Mouse (Mus musculus) small intestine, adult 2 months (tissue): ENCODE data around the gene Grb10. TPM values are rescaled to one million over a fixed set of nuclear protein-coding genes. Genes with fewer than 3 reads are reported as not detected.

ENCODE experiments used
- H3K27ac ChIP-seq: fragments of 200-500 bp; 2 replicates; pipeline ENCODE4 v1.5.1; 2012; ENCODE audit warnings: low read depth, low read length, control low read depth, inconsistent platforms; ENCODE audit not compliant: insufficient read depth
- H3K27me3 ChIP-seq: fragments of 200-500 bp; 2 replicates; pipeline ENCODE4 v1.6.1; 2012; ENCODE audit warnings: mild to moderate bottlenecking, moderate library complexity, low read length, inconsistent platforms; ENCODE audit not compliant: control insufficient read depth, insufficient read depth
- H3K36me3 ChIP-seq: fragments of 200-500 bp; 2 replicates; pipeline ENCODE4 v1.6.1; 2012; ENCODE audit warnings: mild to moderate bottlenecking, low read length, control low read depth, inconsistent platforms; ENCODE audit not compliant: control insufficient read depth, insufficient read depth
- H3K4me1 ChIP-seq: fragments of 200-500 bp; 2 replicates; pipeline ENCODE4 v1.6.1; 2012; ENCODE audit warnings: low read length, inconsistent platforms, mixed read lengths; ENCODE audit not compliant: control insufficient read depth, insufficient read depth, insufficient read length
- H3K4me3 ChIP-seq: fragments of 200-500 bp; 2 replicates; pipeline ENCODE4 v1.5.1; 2012; ENCODE audit warnings: low read depth, mild to moderate bottlenecking, control low read depth, inconsistent platforms, low read length, moderate library complexity
- CTCF ChIP-seq: fragments of 200-500 bp; IDR thresholded peaks from 2 replicates; pipeline ENCODE4 v1.5.1; 2012; ENCODE audit warnings: low read depth, mild to moderate bottlenecking, control low read depth, inconsistent platforms, low read length, moderate library complexity, mixed read lengths; ENCODE audit not compliant: insufficient replicate concordance, insufficient read length; ENCODE audit errors: extremely low read depth
- POLR2A ChIP-seq: fragments of 200-500 bp; IDR thresholded peaks from 2 replicates; pipeline ENCODE4 v1.6.1; 2012; ENCODE audit warnings: low read depth, mild to moderate bottlenecking, control low read depth, inconsistent platforms, low read length, moderate library complexity
- WGBS: fragments of 180-500 bp; shearing (Covaris S2); methylation state at CpG from one replicate; pipeline ENCODE4 v1.1.7; 2018; 5-methylcytosine and 5-hydroxymethylcytosine counted together
- polyA plus RNA-seq: library from polyadenylated mRNA; depleted of rRNA; stranded (reverse); fragments of >200 nt; gene quantifications from 2 replicates; pipeline ENCODE4 v1.2.3, GENCODE M21; 2012

Grb10 gene
- polyA plus RNA-seq, 1 experiment: 2.5 TPM

DNA sequence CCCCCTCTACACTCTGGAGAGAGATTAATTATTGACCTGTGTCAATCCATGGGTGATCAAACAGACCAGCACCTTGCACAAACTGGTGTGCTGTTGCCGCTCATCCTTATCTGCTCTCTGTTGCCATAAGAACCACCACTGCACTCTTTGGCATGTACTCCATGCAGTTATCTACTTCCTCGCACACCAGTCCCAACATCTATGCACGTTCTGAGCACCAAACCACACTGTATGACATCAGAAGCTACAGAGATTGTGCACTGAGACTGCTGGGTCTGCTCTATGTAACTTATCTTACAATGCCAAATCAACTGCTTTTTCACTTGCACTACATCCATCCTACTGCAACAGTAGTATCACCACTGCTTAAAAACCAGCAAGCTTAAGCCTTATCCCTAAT, 28.4 kb downstream of the Grb10 start:
- no peak for TF ChIP-seq CTCF
- TF ChIP-seq POLR2A: no peak
- Histone ChIP-seq H3K27me3 (no peaks in the 10 kb centered on the region), H3K27ac (no peak overlapping the region), H3K36me3 (no peaks in the 10 kb centered on the region), H3K4me3 (no peak overlapping the region), H3K4me1 (no peaks in the 10 kb centered on the region)
- WGBS: 31% methylated on average over 3 of the region's 3 CpGs

DNA sequence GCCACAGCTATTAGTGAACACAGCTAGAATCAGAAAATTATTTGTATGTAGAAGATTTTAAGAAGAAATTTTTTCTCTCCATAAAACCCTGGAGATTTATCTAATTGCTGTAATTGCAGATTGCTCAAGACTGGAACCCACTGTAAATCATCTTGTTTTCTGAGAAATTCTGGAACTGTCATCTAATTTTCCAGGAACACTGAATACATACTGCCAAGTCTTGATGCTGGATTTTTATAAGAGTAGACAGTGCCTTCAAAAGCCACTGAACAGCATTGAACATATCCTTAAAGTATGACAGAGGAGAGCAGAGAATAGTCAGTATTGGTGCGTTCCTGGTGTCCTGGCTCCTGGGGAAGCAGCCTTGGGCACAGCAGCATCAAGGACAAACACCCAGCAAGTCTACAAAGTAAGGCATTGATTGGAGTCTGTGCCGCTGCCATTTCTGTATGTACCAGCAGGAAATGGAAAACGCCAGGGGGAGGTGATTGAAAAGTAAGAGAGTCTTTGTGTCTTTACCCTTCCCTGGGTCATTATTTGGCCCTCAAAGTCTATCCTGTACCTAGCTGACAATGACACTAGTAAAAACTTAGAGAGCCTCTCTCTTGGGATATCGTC, 38.1 kb downstream of the Grb10 start:
- 81% methylated on average over 4 of the region's 4 CpGs for WGBS
- Histone ChIP-seq H3K27me3 (no peaks in the 10 kb centered on the region), H3K4me1 (no peaks in the 10 kb centered on the region), H3K36me3 (no peaks in the 10 kb centered on the region), H3K4me3 (no peak overlapping the region), H3K27ac (no peak overlapping the region)
- TF ChIP-seq POLR2A (no peak), CTCF (no peak)

DNA sequence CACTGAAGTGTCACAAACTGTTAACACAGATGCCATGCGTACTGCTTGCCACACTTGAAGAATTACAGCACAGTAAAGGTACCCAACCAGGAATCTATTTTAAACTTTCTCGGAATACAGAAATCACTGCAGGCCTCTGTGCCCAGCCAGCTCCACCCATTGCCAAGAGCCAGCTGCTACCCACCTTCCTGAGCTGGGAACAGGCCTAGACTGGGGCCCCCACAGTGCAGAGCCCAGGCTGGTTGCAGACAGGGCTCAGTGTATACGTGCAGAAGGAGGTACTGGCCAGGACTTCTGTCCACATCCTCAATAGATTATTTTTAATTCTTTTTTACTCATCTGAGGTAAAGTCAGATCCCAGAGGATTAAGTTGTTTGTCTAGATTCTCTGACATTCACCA, 39.6 kb downstream of the Grb10 start:
- no peaks in the 10 kb centered on the region for H3K27me3 ChIP-seq
- no peaks in the 10 kb centered on the region for H3K36me3 ChIP-seq
- 82% methylated on average over 3 of the region's 3 CpGs for WGBS
- TF ChIP-seq CTCF: no peak
- no peak for TF ChIP-seq POLR2A
- H3K4me3 ChIP-seq: no peak overlapping the region
- H3K27ac ChIP-seq: no peak overlapping the region
- no peaks in the 10 kb centered on the region for H3K4me1 ChIP-seq

DNA sequence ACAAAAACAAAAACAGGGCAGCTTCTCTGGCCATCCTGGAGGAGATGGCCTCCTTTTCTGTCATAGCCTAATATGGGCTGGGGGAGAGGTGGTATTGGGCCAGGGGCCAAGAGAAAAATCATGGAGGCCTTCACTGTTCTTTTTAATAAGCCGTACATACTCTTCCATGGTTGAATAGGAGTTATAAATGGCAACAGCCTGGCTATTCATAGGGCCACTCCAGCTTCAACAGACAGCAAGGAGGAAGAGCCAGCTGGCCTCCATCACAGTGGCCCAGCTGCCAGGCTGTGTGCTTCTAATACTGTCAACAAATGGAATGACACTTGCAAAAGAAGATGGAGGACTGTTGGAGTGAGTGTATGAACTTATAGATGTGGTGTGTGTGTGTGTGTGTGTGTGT, 41.4 kb downstream of the Grb10 start:
- Histone ChIP-seq H3K4me3 (no peak overlapping the region), H3K36me3 (no peaks in the 10 kb centered on the region), H3K4me1 (no peaks in the 10 kb centered on the region), H3K27ac (no peak overlapping the region), H3K27me3 (no peaks in the 10 kb centered on the region)
- WGBS: 81% methylated on average over 1 of the region's 1 CpGs
- TF ChIP-seq POLR2A (no peak), CTCF (no peak)

DNA sequence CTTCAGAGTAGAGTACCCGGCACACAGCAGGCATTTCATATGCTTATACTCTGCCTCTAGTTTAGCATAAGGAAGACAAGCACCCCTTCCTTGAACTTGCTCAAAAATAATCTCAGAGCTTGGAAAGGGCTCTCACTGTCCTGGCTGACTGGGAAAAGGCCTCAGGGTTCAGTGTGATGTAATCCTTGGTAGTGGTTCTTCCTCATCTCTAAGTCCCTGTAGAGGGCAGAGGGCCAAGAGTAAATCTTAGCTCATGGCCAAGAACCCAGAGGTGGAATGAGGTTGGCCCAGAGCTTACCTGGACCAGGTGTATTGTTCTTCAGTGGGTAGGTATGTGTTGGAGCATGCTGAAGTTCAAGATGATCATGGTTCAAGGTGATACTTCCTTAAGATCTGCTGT, 43.1 kb downstream of the Grb10 start:
- H3K27me3 ChIP-seq: no peaks in the 10 kb centered on the region
- 100% methylated on average over 1 of the region's 1 CpGs for WGBS
- H3K36me3 ChIP-seq: no peaks in the 10 kb centered on the region
- no peak for TF ChIP-seq CTCF
- no peak for TF ChIP-seq POLR2A
- no peak overlapping the region for H3K4me3 ChIP-seq
- H3K4me1 ChIP-seq: no peaks in the 10 kb centered on the region
- H3K27ac ChIP-seq: no peak overlapping the region

DNA sequence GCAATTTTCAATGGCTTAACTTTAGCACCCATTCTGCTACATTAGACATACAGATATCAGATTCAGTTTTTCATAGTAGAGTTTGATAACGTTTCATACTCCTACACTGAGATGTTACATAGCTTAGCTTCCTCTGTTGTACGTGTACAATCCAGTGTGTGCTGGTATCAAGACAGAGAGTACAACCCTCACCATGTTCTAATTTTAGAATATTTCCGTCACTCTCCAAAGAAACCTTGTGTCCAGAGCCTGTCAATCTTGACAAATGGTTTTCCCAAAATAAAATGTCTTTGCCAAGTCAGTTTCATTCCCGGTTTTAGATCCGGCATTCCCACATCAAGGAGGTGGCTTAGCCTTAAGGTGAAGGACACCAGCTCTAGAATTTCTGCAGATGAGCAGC, 44.7 kb downstream of the Grb10 start:
- Histone ChIP-seq H3K4me1 (no peaks in the 10 kb centered on the region), H3K4me3 (no peak overlapping the region), H3K27ac (no peak overlapping the region), H3K27me3 (no peaks in the 10 kb centered on the region), H3K36me3 (no peaks in the 10 kb centered on the region)
- WGBS: 77% methylated on average over 5 of the region's 5 CpGs
- TF ChIP-seq CTCF (no peak), POLR2A (no peak)

DNA sequence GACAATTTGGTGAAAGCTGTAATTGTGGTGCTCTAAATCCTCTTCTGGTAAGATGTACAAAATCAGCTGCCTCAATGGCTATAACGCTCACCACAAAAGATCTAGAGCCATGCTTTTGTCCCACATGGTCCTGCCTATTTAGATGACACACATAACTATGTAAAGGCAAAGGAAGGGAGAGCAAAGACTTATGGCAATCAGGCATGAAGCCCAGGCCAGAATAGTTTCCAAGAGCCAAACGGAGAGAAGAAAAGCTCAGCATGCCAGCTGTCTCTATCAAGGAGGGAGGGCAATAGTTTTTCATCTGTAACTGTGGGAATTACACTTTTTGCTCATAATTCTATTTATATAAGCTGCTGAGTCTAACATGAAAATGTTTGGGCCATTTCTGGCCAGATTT, 45.3 kb downstream of the Grb10 start:
- Histone ChIP-seq H3K4me1 (no peaks in the 10 kb centered on the region), H3K36me3 (no peaks in the 10 kb centered on the region), H3K27me3 (no peaks in the 10 kb centered on the region), H3K4me3 (no peak overlapping the region), H3K27ac (no peak overlapping the region)
- TF ChIP-seq CTCF (no peak), POLR2A (no peak)
- WGBS: 71% methylated on average over 2 of the region's 2 CpGs
